ENCODE assay signal across 8 mouse cellular contexts in the genomic region with DNA sequence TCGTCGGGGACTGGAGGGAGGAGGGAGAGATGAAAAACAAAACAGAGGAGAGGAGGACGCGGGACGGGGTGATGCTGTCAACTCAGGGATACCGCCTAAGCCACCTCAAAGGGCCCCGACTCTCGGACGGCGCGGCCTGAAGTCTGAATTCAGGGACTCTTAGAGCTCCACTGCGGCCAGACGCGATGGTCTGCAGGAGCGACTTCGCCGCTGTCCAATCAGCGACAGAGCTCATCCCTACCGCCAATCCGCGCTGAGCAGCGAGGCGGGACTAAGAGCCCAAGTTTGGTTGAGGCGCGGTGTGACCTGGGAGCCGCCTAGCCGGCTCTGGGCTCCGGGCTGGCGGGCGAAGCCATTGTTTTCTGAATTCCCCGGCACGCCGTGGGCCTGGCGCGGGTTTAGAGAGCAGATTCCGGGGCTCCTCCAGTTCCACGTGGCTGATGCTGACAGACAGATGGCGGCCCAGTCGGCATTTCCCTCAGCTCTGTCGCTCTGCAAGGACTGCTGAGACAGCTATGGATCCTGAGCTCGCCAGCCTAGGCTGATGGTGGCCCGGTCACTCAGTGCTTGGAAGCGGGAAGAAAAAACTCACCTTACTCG. TPM values are rescaled to one million over a fixed set of nuclear protein-coding genes. Genes with fewer than 3 reads are reported as not detected.
A peak's percentile ranks its signal among the peaks of the same experiment; 100 is the strongest.
DNase-seq lines count a peak whose midpoint lies in the region; ATAC-seq lines count a peak whose summit lies in the region.

No protein-coding gene starts in this region.

- H3K9me3 ChIP-seq in hindbrain, embryonic 12.5 days (replicated peaks): no peaks in the 10 kb centered on the region

- DNase-seq in NIH3T3 (ENCODE audit: low read depth): peak; percentile 97
- DNase-seq in cerebellum, postnatal 10 days: peak; percentile 97 to 99
- peak; percentile 94 to 97 for DNase-seq in frontal cortex, postnatal 10 days (ENCODE audit: low spot score in 2 of 2)
- peak; percentile 98 for DNase-seq in layer of hippocampus, postnatal 14 days (ENCODE audit: low spot score in 2 of 2)
- DNase-seq in lung, postnatal 14 days: peak; percentile 97
- peak; percentile 97 for DNase-seq in retina, adult 2 months (ENCODE audit: low read depth, low spot score)
- DNase-seq in thymus, postnatal 36 days: peak; percentile 97

- H3K27ac ChIP-seq in hindbrain, embryonic 12.5 days: peak overlapping the region; percentile 99

- peak overlapping the region; percentile 84 for H3K9ac ChIP-seq in hindbrain, embryonic 12.5 days

- peak overlapping the region; percentile 61 for H3K4me3 ChIP-seq in hindbrain, embryonic 12.5 days

- peak overlapping the region; percentile 59 for H3K4me2 ChIP-seq in hindbrain, embryonic 12.5 days (replicated peaks)

- peaks cover 6% of the 10 kb centered on the region for H3K4me1 ChIP-seq in hindbrain, embryonic 12.5 days

- no peaks in the 10 kb centered on the region for H3K27me3 ChIP-seq in hindbrain, embryonic 12.5 days

- 0 out of 2 replicates have a peak, but pooled peaks cover 2% of the 10 kb centered on the region for H3K36me3 ChIP-seq in hindbrain, embryonic 12.5 days

- peak; percentile 99 for ATAC-seq in hindbrain, embryonic 12.5 days (ENCODE audit: low FRiP score)

- WGBS in hindbrain, embryonic 12.5 days: 1% methylated on average over 44 of the region's 44 CpGs

RNA-seq across cellular contexts. Expression of a gene that starts 39.8 kb away (rescaled TPM):
- 1,474 and 1,620 TPM in 2 replicates for polyA plus RNA-seq in hindbrain, embryonic 12.5 days (2016; fragmentation: Nextera tagmentation; extraction: Ambion mirVana)
- 100 to 1,000 TPM; 857 to 878 TPM for total RNA-seq in layer of hippocampus, postnatal 14 days (2021)

Comparison
In these comparisons a context has a peak if more than half of its experiments do, and no peak if none do; other contexts are left out.
1. Peak in every context shown above with its lines: DNase-seq, ATAC-seq, H3K4me3 ChIP-seq and H3K27ac ChIP-seq.